Mouse (Mus musculus) hindbrain, embryonic 14.5 days (tissue): ENCODE results near the gene Scpep1. TPM values are rescaled to one million over a fixed set of nuclear protein-coding genes. Genes with fewer than 3 reads are reported as not detected.
"Not testable (repeated sequence)": the region's sequence is repeated elsewhere in the genome, so short reads cannot be mapped to it uniquely, and the experiment has no call there.

Experiments
- ATAC-seq: fragments of 200-750 bp; cut with Nextera tagmentation; 2 replicates; pipeline ENCODE4 v1.8.0; 2017; ENCODE audit warnings: moderate number of reproducible peaks, mild to moderate bottlenecking, moderate TSS enrichment, moderate library complexity; ENCODE audit not compliant: low FRiP score
- DNase-seq: peaks from one replicate; pipeline ENCODE4 v3.0.0-alpha.2; 2015; ENCODE audit warnings: low spot score
- H3K27ac ChIP-seq: fragments of 300-500 bp; sonication (generic); 2 replicates; pipeline ENCODE4 v1.5.1; 2014; ENCODE audit warnings: mild to moderate bottlenecking, moderate library complexity
- H3K27me3 ChIP-seq: fragments of 300-500 bp; sonication (generic); 2 replicates; pipeline ENCODE4 v1.6.1; 2014; ENCODE audit warnings: mild to moderate bottlenecking, low read length, mixed read lengths; ENCODE audit not compliant: control insufficient read depth, insufficient read depth
- H3K36me3 ChIP-seq: fragments of 300-500 bp; sonication (generic); replicated peaks from 2 replicates; pipeline ENCODE4 v1.6.1; 2014; ENCODE audit not compliant: control insufficient read depth, insufficient read depth
- H3K4me1 ChIP-seq: fragments of 300-500 bp; sonication (generic); replicated peaks from 2 replicates; pipeline ENCODE4 v1.6.1; 2014; ENCODE audit warnings: antibody characterized with exemption, low read length, mixed read lengths; ENCODE audit not compliant: control insufficient read depth, insufficient read depth
- H3K4me2 ChIP-seq: fragments of 300-500 bp; sonication (generic); replicated peaks from 2 replicates; pipeline ENCODE4 v1.6.1; 2014; ENCODE audit warnings: mild to moderate bottlenecking, moderate library complexity
- H3K4me3 ChIP-seq: fragments of 300-500 bp; sonication (generic); replicated peaks from 2 replicates; pipeline ENCODE4 v1.5.1; 2014; ENCODE audit warnings: mild to moderate bottlenecking, low read length
- H3K9ac ChIP-seq: fragments of 300-500 bp; sonication (generic); 2 replicates; pipeline ENCODE4 v1.6.1; 2014
- H3K9me3 ChIP-seq: fragments of 300-500 bp; sonication (generic); 2 replicates; pipeline ENCODE4 v1.6.1; 2016; ENCODE audit warnings: low read length; ENCODE audit not compliant: control insufficient read depth
- WGBS: fragments of 180-500 bp; shearing (Covaris S2); extraction: QIAGEN DNeasy Blood & Tissue Kit; methylation state at CpG from one replicate; pipeline ENCODE4 v1.1.7; 2014; 5-methylcytosine and 5-hydroxymethylcytosine counted together
- polyA plus RNA-seq: library from polyadenylated mRNA; unstranded; fragments of >200 nt; fragmentation: Nextera tagmentation; extraction: Ambion mirVana; gene quantifications from 2 replicates; pipeline ENCODE4 v1.2.1, GENCODE M21; 2014

Scpep1 gene
- polyA plus RNA-seq, 1 experiment from 2014 or later, result 28.7 TPM

DNA sequence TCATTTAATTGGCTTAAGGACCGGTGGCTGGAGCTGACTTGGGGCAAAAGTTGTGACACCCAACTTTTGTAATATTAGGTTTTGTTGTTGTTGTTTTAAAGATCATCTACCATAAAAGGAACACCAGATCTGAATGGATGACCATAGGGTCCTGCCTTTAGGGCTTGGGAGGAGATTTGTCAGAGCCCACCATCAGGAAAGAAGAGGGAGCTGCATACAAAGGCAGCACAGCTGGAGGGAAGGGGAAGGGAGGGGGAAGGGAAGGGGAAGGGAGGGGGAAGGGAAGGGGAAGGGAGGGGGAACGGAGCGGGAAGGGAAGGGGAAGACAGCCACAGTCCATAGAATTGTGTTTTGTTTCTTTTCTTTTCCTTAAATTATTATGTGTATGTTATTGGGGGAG is 43.1 kb upstream of the Scpep1 start:
- Histone ChIP-seq H3K36me3 (no peaks in the 10 kb centered on the region), H3K4me1 (no peaks in the 10 kb centered on the region), H3K9me3 (no peaks in the 10 kb centered on the region), H3K9ac (no peak overlapping the region), H3K4me3 (no peak overlapping the region), H3K27ac (no peak overlapping the region; the same call in 1 of the 2 replicates), H3K27me3 (peaks cover 23% of the 10 kb centered on the region), H3K4me2 (no peak overlapping the region)
- DNase-seq (no peak), ATAC-seq (no peak)
- WGBS, result 18% methylated on average over 2 of the region's 3 CpGs

DNA sequence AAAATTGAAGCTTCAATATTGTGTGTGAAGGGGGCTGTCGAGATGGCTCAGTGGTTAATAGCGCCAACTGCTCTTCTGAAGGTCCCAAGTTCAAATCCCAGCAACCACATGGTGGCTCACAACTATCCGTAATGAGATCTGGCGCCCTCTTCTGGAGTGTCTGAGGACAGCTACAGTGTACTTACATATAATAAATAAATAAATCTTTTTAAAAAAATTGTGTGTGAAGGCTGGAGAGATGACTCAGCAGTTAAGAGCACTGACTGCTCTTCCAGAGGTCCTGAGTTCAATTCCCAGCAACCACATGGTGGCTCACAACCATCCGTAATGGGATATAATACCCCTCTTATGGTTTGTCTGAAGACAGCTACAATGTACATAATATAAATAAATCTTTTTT is 42.1 kb upstream of the Scpep1 start:
- ATAC-seq, H3K4me1 ChIP-seq, DNase-seq, H3K27ac ChIP-seq, H3K9me3 ChIP-seq, H3K36me3 ChIP-seq, H3K4me3 ChIP-seq, H3K9ac ChIP-seq, H3K4me2 ChIP-seq: not testable (repeated sequence)
- WGBS, result 89% methylated on average over 5 of the region's 5 CpGs
- H3K27me3 ChIP-seq, result peaks cover 23% of the 10 kb centered on the region

DNA sequence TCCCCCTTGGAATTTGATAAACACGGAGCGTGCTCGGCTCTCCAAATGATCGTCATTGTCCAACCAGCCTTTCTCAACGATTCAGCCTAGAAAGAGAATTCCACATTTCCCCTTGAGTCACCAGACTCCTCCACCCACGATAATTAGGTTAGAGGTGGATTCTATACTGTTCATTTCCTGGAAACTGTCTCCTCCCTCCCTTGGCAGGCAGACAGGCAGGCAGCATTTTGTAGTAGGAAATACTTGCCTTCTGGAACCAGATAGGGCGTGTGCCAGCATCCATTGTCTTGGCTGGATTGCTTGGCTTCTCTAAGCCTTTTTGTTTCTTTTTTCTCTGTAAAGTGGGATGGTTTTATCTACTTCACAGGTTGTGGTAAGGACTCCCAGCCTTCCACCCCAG is 41.2 kb upstream of the Scpep1 start:
- no peak overlapping the region for H3K4me2 ChIP-seq
- no peak overlapping the region for H3K9ac ChIP-seq
- peaks cover 5% of the 10 kb centered on the region; the same call in 1 of the 2 replicates for H3K36me3 ChIP-seq
- DNase-seq (no peak), ATAC-seq (no peak)
- H3K4me1 ChIP-seq, result no peaks in the 10 kb centered on the region
- H3K9me3 ChIP-seq, result no peaks in the 10 kb centered on the region
- H3K4me3 ChIP-seq, result no peak overlapping the region
- peaks cover 23% of the 10 kb centered on the region for H3K27me3 ChIP-seq
- no peak overlapping the region for H3K27ac ChIP-seq
- WGBS, result 73% methylated on average over 7 of the region's 7 CpGs

DNA sequence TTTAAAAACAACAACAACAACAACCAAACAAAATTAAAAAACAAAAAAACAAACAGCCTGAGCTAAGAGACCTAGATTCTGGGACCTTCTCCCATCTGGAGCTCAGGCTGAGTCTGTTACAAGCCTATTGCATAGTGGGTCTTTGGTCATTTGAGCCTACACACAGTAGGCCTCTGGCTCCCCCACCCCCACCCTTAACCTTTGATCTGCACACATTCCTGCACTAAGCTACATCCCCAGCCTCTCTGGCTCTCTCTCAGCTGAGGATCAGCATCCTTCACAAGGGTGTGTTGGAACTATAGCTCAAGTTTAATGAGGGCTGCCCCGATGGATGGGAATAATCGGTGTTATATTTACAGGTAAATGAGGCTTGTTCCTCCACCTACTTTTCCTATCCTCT is 40.4 kb upstream of the Scpep1 start:
- H3K4me1 ChIP-seq, result no peaks in the 10 kb centered on the region
- no peak overlapping the region for H3K9ac ChIP-seq
- 94% methylated on average over 2 of the region's 2 CpGs for WGBS
- peaks cover 23% of the 10 kb centered on the region for H3K27me3 ChIP-seq
- ATAC-seq (no peak), DNase-seq (no peak)
- H3K4me3 ChIP-seq, result no peak overlapping the region
- H3K4me2 ChIP-seq, result no peak overlapping the region
- H3K27ac ChIP-seq, result 0 out of 2 replicates have a peak overlapping the region, but pooled peaks have one; percentile 33
- H3K36me3 ChIP-seq, result peaks cover 12% of the 10 kb centered on the region
- H3K9me3 ChIP-seq, result no peaks in the 10 kb centered on the region

DNA sequence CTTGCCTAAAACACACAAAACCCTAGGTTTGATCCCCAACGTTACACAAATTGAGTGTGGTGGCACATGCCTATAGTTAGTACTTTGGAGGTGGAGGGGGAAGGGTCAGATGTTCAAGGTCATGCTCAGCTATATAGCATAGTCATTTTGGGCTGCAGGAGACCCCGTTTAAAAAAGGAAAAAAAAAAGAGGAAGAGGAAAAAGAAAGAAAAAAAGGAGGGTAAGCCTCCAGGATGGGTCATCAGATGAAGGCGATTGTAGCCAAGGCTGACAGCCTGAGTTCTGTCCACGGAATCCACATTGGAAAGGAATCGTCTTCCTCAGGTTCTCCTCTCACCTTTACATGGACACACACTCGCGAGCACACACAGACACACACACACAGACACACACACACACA is 39.2 kb upstream of the Scpep1 start:
- H3K27me3 ChIP-seq, result peaks cover 12% of the 10 kb centered on the region
- no peak overlapping the region for H3K4me2 ChIP-seq
- H3K4me1 ChIP-seq, result no peaks in the 10 kb centered on the region
- DNase-seq, result no peak
- 91% methylated on average over 7 of the region's 7 CpGs for WGBS
- H3K36me3 ChIP-seq, result peaks cover 19% of the 10 kb centered on the region
- H3K4me3 ChIP-seq, result no peak overlapping the region
- no peak for ATAC-seq
- H3K9me3 ChIP-seq, result no peaks in the 10 kb centered on the region
- H3K9ac ChIP-seq, result no peak overlapping the region
- no peak overlapping the region for H3K27ac ChIP-seq

DNA sequence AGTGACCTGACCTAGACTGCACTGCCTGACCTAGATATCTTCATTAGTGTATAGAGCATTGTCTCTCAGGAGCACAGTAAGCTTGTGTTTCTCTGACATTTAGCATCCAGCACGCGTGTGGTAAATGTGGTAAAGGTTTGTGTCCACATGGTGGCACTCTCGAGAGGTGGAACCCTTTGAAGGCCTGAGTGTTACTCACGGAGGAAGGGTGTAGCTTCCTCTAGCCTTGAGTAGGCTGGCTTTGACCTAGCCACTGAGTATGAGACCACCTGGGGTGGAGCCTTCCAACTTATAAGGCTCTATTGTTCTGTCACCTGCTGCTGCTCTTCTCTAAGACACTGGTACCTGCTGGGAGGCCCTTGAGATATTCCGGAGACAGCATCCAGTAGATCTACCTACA is 38.4 kb upstream of the Scpep1 start:
- DNase-seq, result peak; percentile 49
- peaks cover 23% of the 10 kb centered on the region for H3K36me3 ChIP-seq
- no peak overlapping the region for H3K9ac ChIP-seq
- no peak overlapping the region for H3K4me3 ChIP-seq
- no peak overlapping the region for H3K4me2 ChIP-seq
- no peak for ATAC-seq
- WGBS, result 14% methylated on average over 5 of the region's 5 CpGs
- no peaks in the 10 kb centered on the region for H3K4me1 ChIP-seq
- H3K9me3 ChIP-seq, result no peaks in the 10 kb centered on the region
- no peak overlapping the region for H3K27ac ChIP-seq
- H3K27me3 ChIP-seq, result peaks cover 4% of the 10 kb centered on the region; the same call in 1 of the 2 replicates

DNA sequence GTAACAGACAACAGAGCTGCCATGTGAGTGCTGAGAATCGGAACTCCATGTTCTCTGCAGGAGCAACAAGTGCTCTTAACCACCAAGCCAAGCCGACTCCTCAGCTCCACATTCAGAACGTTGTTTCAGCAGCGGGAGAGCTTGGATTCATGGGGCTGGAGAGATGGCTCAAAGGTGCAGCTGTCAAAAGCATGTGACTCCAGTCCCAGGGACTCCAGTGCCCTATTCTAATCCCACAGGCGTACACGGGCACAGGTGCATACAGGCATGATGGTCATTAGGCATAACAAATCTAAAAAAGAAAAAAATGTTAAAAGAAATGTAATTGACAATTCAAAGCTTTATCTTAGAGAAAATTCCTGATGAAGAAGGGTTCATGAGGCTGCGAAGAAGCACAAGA is 37.9 kb upstream of the Scpep1 start:
- Histone ChIP-seq H3K4me1 (no peaks in the 10 kb centered on the region), H3K9me3 (no peaks in the 10 kb centered on the region), H3K27ac (no peak overlapping the region), H3K4me3 (no peak overlapping the region), H3K27me3 (peaks cover 2% of the 10 kb centered on the region; the same call in 1 of the 2 replicates), H3K4me2 (no peak overlapping the region), H3K36me3 (peaks cover 26% of the 10 kb centered on the region), H3K9ac (no peak overlapping the region)
- 51% methylated on average over 7 of the region's 7 CpGs for WGBS
- DNase-seq, result no peak
- no peak for ATAC-seq

DNA sequence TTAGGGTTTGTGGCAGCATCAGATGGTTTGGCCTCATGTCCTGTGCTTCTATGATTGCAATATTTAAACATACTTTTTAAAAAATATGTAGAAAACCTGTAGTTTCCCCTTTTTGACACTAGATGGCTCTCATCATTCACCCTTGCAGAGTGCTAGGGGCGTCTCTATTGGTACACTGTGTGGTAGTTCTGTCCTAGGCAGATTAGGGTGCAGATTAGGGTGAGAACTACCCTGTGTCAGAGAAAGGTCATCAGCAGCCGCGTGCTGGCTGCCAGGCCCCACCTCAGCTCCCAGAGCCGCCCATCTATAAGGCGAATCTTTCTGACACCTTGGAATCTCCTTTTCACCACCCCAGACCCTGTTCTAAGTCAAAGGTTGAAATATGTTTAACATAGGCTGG is 34.3 kb upstream of the Scpep1 start:
- Histone ChIP-seq H3K27me3 (no peaks in the 10 kb centered on the region), H3K4me3 (no peak overlapping the region), H3K4me1 (no peaks in the 10 kb centered on the region), H3K36me3 (peaks cover 60% of the 10 kb centered on the region), H3K4me2 (no peak overlapping the region), H3K9me3 (no peaks in the 10 kb centered on the region), H3K9ac (no peak overlapping the region), H3K27ac (no peak overlapping the region)
- 70% methylated on average over 5 of the region's 5 CpGs for WGBS
- ATAC-seq, result no peak
- DNase-seq, result no peak

DNA sequence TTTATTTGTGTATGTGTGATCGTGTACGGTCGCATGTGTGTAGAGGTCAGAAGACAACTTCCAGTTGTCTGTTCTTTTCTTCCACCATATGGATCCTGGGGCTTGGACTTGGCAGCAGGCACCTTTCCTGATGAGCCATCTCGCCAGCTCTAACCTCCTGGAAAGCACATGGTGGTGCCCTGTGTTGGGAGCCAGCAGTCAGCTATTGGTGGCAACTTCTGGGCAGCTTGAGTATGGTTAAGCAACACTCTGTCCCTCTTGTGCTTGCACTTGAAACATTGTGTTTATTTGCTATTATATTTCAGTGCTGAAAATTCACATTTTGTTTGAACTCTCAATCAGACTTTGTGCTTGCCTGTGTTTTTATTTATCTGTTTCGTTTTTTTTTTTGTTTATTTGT is 33.7 kb upstream of the Scpep1 start:
- Histone ChIP-seq H3K27ac (no peak overlapping the region), H3K27me3 (no peaks in the 10 kb centered on the region), H3K4me1 (no peaks in the 10 kb centered on the region), H3K36me3 (peaks cover 66% of the 10 kb centered on the region), H3K9me3 (no peaks in the 10 kb centered on the region), H3K4me3 (no peak overlapping the region), H3K9ac (no peak overlapping the region), H3K4me2 (no peak overlapping the region)
- ATAC-seq (no peak), DNase-seq (no peak)
- 75% methylated on average over 5 of the region's 5 CpGs for WGBS

DNA sequence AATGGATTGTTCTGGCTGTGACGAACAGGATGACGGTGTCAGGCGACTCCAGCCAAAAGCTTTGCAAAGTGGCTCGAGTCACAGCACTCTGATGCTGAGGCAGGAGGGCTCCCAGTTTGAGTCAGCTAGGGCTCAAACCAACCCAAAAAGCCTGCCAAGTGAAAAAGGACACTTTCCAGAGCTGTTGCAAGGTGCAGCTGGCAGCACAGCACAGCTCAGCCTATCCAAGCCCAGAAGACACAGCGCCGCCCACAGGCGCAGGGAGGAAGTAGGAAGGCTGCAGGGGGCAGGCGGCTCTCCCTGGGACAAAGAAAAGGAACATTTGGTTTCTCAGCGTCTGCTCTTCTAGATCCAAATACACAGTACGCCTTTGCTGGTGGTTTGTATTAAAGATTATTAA is 31.4 kb upstream of the Scpep1 start:
- DNase-seq, result no peak
- ATAC-seq, result no peak
- Histone ChIP-seq H3K4me1 (no peaks in the 10 kb centered on the region), H3K27ac (no peak overlapping the region), H3K27me3 (no peaks in the 10 kb centered on the region), H3K9me3 (no peaks in the 10 kb centered on the region), H3K4me3 (no peak overlapping the region), H3K9ac (no peak overlapping the region), H3K4me2 (no peak overlapping the region), H3K36me3 (peaks cover 84% of the 10 kb centered on the region)
- WGBS, result 86% methylated on average over 10 of the region's 10 CpGs
